Mouse (Mus musculus) splenic B cell, adult 2 months (primary cell): Measurements from ENCODE around the gene Spata48.

Experiments used
- DNase-seq: peaks from one replicate; pipeline ENCODE4 v3.0.0-alpha.2; 2011; ENCODE audit warnings: low read depth, low spot score
- H3K27me3 ChIP-seq: 2 replicates; pipeline ENCODE4 v1.6.1; 2012; ENCODE audit warnings: mild to moderate bottlenecking, low read length, moderate library complexity, mixed read lengths; ENCODE audit not compliant: control insufficient read depth, poor library complexity, insufficient read depth, severe bottlenecking
- H3K36me3 ChIP-seq: 2 replicates; pipeline ENCODE4 v1.6.1; 2012; ENCODE audit warnings: mild to moderate bottlenecking, low read length, moderate library complexity, mixed read lengths; ENCODE audit not compliant: control insufficient read depth, poor library complexity, insufficient read depth, severe bottlenecking

Spata48 gene

GRCm38 (mm10) chr11:11517781-11518435 is 56.0 kb downstream of the Spata48 start:
- Histone ChIP-seq H3K27me3 (no peaks in the 10 kb centered on the region), H3K36me3 (no peaks in the 10 kb centered on the region)
- DNase-seq, result no peak

GRCm38 (mm10) chr11:11519255-11520243 is 57.7 kb downstream of the Spata48 start:
- DNase-seq, result peak; percentile 32
- no peaks in the 10 kb centered on the region for H3K36me3 ChIP-seq
- H3K27me3 ChIP-seq, result no peaks in the 10 kb centered on the region

DNA sequence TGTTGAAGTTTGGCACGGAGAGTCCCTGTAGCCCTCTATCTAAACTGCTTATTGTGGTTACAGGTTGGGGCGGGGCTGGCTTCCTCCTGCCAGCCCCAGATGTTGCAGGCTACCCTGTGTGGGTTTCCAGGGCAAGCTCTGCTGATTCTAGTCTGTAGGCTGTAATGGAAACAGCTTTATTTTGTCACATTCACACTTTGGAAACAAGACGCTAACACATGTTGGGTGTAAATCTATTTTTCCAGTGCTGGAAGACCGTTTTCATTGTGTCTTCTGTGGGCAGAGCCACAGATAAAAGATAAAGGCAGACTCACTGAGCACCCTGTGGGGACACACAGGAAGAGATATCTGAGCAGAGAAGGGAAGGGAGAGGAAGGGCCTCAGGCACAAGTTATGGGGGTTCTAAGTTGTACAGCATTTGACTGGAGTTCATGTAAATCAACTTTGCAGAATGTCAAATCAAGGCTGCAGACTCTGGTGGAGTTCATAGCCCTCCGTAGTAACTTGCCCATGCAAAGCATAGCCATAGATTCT is 60.1 kb downstream of the Spata48 start:
- H3K27me3 ChIP-seq, result no peaks in the 10 kb centered on the region
- peak; percentile 82 for DNase-seq
- no peaks in the 10 kb centered on the region for H3K36me3 ChIP-seq

GRCm38 (mm10) chr11:11528760-11529159 is 66.9 kb downstream of the Spata48 start:
- H3K27me3 ChIP-seq, result no peaks in the 10 kb centered on the region
- no peaks in the 10 kb centered on the region for H3K36me3 ChIP-seq
- DNase-seq, result peak; percentile 70

DNA sequence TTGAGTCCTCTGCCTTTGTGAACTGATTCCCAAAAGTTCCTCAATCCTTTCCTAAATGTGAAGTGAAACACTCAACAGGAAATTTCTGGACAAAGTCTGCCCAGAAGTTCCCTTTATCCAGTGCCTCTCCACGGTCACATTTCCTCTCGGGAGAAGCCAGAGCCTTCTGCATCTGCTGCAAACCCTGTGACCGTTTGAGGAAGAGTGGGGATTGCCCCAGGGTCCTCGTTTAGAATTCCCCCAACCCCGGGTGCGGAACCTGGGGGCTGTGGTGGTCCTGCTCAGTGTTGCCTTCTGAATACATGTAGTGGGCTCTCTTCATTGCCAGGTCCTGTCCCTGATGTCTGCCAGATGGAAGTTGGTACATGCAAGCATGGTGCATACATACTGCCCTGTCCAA is 67.3 kb downstream of the Spata48 start:
- Histone ChIP-seq H3K27me3 (no peaks in the 10 kb centered on the region), H3K36me3 (no peaks in the 10 kb centered on the region)
- DNase-seq, result no peak

DNA sequence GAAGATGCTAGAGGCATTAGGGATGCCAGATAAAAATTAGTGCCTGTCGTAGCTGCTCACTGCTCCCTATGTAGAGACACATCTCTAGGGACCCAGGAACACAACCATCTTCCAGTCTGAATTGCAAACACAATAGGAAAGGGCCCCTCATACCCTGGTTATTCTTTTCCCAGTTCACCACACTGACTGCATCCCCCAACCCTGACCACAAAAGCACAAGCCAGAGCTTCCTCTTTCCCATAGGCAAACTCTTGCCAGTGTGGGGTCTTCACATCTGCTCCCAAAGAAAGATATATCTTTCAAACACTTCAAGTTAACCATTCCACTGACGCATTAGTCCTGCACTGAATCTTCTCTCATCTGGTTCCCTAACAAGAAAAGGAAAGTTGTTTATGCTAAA is 68.2 kb downstream of the Spata48 start:
- Histone ChIP-seq H3K36me3 (no peaks in the 10 kb centered on the region), H3K27me3 (no peaks in the 10 kb centered on the region)
- DNase-seq, result no peak

DNA sequence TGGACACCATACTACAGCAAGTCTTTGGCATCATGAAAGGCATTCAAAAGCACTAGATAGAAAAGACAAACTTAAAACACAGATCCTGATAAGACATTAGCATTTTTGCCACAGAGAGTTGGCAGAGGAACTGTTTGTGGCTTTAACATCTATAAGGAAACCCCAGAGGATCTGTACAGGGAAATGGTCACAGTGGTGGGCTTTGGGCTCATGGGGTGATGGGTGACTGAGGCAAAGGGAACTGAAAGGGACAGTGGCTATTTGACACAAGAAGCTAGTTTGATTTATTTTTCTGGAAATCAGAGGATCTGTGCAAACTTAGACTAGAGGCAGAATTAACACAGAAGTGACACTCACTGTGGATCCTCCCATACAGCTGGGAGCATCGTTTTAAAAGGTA is 74.4 kb downstream of the Spata48 start:
- H3K36me3 ChIP-seq, result no peaks in the 10 kb centered on the region
- no peak for DNase-seq
- H3K27me3 ChIP-seq, result no peaks in the 10 kb centered on the region

- DNase-seq, result no peak
- Histone ChIP-seq H3K27me3 (no peaks in the 10 kb centered on the region), H3K36me3 (no peaks in the 10 kb centered on the region)
These were observed 84.1 kb downstream of the Spata48 start for GRCm38 (mm10) chr11:11545948-11546347.

DNA sequence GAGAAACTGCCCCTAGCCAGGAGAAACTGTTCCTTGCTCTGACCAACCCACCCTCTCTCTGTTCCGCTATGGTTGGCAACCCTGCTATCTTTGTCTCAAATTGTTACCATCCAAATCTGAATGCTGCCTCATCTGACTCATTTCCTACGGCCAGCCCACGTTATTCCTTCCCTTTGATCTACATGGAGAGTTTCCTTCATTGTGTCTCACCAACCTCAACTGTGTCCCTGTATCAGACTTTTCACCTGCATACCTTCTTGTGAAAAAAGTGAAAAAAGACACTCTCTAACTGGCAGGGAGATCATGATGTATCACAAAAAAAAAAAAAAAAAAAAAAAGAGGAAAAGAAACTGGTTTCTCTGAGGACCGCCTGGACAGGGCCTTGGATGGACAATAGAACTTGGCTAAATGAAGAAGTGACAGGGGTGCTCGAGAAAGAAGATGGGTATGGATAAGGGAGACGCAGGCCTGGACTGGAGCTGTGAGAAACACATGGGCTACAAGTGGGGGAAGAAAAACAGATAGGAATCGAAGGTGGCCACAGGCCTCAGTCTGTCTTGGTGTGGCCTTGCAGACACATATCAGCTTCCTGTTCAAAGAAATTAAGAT is 85.1 kb downstream of the Spata48 start:
- Histone ChIP-seq H3K27me3 (no peaks in the 10 kb centered on the region), H3K36me3 (no peaks in the 10 kb centered on the region)
- no peak for DNase-seq

- H3K36me3 ChIP-seq, result no peaks in the 10 kb centered on the region
- H3K27me3 ChIP-seq, result no peaks in the 10 kb centered on the region
- DNase-seq, result no peak
These were observed 85.8 kb downstream of the Spata48 start for GRCm38 (mm10) chr11:11547597-11548240.

DNA sequence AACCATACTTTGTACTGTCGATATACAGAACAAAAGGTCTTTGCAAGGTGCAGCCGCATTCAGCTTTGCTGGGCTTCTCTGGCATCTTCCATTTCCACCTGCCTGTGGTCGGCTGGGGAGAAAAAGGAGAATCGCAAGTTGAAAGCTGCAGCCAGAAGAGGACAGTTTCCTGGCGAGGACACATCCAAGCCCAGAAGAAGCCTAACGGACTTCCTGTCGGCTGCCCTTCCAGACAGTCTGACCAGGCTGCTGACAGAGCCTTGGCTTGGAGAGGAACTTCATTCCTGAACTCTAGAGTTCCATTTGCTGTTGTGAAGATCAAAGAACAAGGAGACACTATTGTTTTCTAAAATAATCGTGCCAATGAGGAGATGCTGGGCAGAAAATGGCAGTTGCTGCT is 93.7 kb downstream of the Spata48 start:
- H3K27me3 ChIP-seq, result no peaks in the 10 kb centered on the region

DNA sequence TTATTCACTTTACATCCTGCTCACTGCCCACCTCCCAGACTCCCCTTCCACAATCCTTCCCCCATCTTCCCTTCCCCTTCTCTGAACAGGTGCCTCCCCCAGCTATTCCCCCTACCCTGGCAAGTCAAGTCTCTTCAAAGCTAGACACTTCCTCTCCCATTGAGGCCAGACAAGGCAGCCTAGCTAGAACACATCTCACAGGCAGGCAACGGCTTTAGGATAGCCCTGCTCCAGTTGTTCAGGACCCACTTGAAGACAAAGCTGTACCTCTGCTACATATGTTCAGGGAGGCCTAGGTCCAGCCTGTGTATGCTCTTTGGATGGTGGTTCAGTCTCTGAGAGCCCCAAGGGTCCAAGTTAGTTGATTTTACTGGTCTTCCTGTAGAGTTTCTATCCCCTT is 94.3 kb downstream of the Spata48 start:
- H3K27me3 ChIP-seq, result no peaks in the 10 kb centered on the region
- DNase-seq, result no peak
- H3K36me3 ChIP-seq, result no peaks in the 10 kb centered on the region

More for the DNA sequence above, 93.7 kb downstream of the Spata48 start:
- H3K36me3 ChIP-seq, result no peaks in the 10 kb centered on the region
- DNase-seq, result no peak

GRCm38 (mm10) chr11:11557173-11557967 is 95.5 kb downstream of the Spata48 start:
- DNase-seq, result peak; percentile 91
- H3K36me3 ChIP-seq, result no peaks in the 10 kb centered on the region
- no peaks in the 10 kb centered on the region for H3K27me3 ChIP-seq

- DNase-seq, result peak; percentile 52
- H3K36me3 ChIP-seq, result no peaks in the 10 kb centered on the region
- H3K27me3 ChIP-seq, result no peaks in the 10 kb centered on the region
These were observed 96.8 kb downstream of the Spata48 start for GRCm38 (mm10) chr11:11558662-11559061.
